Mouse (Mus musculus) left cerebral cortex, postnatal 25 days (tissue): Measurements from ENCODE around the gene Efcc1. TPM values are rescaled to one million over a fixed set of nuclear protein-coding genes. Genes with fewer than 3 reads are reported as not detected.

Experiments
- DNase-seq, 2 experiments: peaks; one replicate each; pipeline ENCODE4 v3.0.0; 2022; ENCODE audit warnings: low spot score in 2 of 2, mixed read lengths in 1 of 2
- intact Hi-C: fragments of 180-260 bp; cut with DNase I; formaldehyde crosslinking; loops from one replicate; pipeline ENCODE4 v1.15.1; 2025
- total RNA-seq, 2 experiments: library from RNA; stranded (reverse); gene quantifications; 2 replicates each; pipeline ENCODE4 v1.2.3; 2021

Efcc1 gene
- total RNA-seq: 1 to 10 TPM; 3.4 to 4.5 TPM

DNA sequence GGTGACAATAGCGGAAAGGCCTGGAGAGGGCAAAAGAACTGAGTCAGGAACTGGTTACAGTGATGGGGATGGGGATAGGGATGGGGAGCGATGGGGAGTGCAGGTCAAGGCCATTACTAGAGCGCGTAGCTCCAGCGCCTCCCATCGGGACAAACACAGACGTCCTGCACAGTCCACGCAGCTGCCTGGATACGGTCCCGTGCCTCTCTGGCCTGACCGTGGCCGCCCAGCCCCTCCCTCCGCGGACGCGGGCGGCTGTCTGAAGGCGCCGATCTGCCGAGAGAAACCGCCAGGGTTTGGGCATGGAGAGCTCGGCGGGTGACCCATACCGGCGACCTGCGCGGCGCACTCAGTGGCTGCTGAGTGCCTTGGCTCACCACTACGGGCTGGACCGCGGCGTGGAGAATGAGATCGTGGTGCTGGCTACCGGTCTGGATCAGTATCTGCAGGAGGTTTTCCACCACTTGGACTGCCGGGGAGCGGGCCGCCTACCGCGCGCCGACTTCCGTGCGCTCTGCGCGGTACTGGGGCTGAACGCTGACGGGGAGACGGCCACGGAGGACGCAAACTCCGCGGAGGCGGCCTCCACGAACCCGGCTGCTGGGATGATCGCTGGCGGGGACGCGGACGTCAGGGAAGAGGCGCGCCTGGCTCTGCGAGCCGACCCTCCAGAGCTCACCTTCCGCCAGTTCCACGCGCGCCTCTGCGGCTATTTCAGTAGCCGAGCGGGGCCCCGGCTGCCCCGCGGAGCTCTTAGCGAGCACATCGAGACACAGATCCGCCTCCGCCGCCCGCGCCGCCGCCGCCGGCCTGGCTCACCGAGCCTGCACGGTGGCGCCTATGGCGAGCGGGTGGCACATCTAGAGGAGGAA lies at the start of gene Efcc1:
Gene Efcc1 (plus strand): TSS at position 279 of the 872 bp plus-strand sequence.
- intact Hi-C loops: no loop called here
- DNase-seq: peak; percentile 66 to 68

DNA sequence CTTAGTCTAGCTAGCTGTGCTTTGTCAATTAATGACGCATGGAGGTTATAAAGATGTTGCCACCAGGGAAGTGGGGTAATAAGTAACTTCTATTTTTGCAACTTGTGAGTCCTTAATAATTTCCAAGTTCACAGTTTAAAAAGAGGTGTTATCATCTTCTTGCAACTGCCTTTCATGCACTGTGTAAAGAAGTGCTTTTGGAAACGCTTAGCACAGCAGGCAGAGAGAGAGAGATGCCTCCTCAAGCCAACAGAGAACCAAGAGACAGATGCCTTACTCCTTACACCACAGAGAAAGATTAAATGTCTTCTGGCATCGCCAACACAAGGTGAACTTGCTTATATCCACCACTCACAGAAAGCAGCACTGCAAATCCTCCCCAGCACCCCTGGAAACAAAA lies 34.7 kb upstream of the Efcc1 start:
- intact Hi-C loops: no loop called here
- peak in 1 of 2 experiments; percentile 12 for DNase-seq

DNA sequence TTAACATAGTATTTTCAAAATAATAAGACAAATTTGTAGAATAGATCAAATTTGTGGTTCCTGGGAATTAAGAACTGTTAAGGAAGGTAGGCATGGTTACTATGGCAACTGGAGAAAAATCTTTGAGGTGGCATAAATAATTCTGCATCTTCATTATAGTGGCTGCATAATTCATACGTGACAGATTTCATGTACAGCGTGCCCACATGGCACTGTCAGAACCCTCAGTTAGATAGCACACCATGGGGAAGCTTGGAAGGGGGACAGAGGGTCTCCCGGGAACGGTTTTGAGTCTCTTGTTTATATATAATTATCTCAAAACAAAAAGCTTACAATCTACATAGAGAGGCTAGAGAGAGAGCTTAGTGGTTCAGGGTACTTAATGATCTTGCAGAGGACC lies 34.1 kb upstream of the Efcc1 start:
- DNase-seq: no peak
- intact Hi-C loops: no loop called here

DNA sequence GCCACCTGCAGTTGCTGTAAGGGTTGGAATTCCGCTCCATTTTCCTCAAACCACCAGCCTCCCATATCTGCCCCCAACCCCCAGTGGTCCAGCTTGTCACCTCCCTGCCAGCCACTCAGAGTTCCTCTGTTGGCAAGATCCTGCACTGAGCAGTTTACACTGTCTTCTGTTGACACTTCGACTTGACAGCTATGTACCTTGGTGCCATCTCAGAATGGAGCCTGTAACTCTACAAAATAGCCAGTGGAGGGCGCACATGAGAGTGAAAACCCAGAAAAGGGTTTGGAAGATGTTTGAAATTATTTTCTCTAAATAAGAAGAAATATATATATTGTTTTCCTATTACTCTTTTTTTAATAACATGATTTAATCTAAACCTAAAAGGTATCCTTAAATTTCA lies 24.4 kb upstream of the Efcc1 start:
- DNase-seq: no peak
- intact Hi-C loops: no loop called here

DNA sequence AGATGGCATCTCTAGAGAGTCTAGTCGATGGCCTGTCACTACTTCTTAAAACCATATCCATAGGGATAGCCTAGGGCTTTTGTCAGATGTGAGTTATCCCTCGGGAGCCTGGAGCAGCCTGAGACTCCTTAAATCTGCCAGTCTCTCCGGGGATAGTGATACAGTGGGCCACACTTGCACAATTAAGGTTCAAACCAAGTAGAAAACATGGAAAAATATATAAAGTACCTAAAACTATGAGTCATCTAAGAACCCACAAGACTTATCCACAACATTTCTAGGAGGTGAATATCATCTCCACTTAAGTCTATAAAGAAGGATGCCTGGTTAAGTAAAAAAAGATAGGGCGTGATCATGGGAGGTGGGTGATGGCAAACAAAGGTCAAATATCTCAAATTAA lies 18.4 kb upstream of the Efcc1 start:
- intact Hi-C loops: no loop called here
- no peak for DNase-seq

DNA sequence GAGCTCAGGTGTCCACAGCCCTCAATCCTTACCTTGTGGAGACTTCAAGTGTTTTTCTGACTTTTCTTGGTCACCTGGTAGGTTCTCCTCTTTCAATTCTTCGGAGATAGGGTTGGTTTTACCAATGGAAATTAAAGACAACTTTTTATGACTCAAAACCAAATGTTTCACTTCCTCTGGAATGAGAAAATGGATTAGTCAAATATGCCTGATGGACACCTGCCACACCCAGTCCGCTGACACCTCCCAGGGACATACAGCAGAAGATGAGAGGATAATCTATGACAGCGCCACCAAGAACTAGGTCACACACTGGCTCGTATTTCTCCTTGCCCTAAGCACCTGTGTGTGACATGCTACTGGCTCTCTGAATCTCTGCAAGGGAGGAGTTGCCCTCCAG lies 16.6 kb upstream of the Efcc1 start:
- intact Hi-C loops: no loop called here
- DNase-seq: no peak

DNA sequence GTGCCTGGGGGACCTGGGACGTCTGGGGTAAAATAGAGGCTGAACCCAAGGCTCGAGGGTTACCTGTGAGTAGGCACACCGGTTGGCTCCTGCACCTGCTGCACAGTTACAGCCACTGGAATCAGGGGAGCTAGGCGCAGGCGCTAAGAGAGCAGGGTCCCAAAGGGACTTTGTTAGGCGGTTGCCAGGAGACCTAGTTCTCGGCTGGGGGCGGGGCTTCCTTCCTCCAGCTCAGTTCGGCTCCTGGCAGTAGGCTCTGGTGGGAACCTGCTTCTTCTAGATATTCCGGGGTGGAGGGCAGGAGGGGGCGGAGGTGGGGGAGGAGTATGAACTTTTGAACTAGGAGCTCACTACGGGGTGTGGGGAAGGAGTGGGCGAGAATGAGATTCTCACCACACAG lies 8.0 kb upstream of the Efcc1 start:
- peak; percentile 38 to 42 for DNase-seq
- intact Hi-C loops: no loop called here

DNA sequence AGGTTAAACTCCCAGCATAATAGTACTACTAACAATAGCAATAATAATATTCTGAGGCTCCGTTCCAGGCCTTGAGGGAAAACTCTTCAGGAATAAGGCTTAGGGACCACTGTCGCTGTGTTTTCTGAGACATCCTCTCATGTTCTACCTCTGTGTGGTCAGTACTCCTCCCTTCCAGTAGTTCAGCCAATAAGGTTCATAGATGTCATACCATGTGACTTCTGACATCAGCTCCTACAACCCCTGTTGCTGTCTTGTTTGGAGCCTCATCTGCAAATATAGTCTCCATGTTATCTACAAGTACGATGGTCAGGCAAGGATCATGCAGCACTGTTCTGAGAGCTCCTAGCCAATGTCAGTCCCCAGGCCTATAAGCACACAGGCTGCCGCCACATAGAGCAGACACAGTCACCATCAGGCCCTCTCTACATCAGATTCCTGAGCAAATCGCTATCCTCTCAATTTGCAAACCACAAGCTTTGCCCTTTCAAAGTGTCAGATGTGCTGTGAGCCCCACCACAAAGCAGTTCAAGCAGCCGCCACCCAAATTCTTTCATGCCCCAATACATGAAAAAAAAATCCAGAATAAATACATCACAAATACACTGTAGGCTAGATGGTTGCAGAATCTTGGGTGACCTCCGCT lies 5.3 kb upstream of the Efcc1 start:
- intact Hi-C loops: no loop called here

DNA sequence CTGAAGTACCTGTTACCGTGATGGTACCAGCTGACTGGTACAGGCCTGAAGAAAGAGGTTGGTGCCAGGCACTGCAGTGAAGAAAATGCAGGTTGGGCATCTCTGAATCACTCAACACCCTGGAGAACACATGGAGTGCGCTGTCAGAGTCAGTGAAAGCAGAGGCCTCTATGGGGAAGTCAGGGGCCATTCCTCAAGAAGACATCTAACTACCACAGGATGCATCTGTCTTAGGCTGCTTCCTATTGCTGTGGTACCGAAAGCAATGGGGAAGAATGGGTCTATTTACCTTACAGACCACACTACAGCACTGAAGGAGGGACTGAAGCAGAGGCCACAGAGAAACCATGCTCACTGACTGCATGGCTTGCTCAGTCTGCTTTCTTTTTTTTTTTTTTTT lies 2.6 kb upstream of the Efcc1 start:
- no peak for DNase-seq
- intact Hi-C loops: no loop called here

More for the DNA sequence above, 5.3 kb upstream of the Efcc1 start:
- no peak for DNase-seq

DNA sequence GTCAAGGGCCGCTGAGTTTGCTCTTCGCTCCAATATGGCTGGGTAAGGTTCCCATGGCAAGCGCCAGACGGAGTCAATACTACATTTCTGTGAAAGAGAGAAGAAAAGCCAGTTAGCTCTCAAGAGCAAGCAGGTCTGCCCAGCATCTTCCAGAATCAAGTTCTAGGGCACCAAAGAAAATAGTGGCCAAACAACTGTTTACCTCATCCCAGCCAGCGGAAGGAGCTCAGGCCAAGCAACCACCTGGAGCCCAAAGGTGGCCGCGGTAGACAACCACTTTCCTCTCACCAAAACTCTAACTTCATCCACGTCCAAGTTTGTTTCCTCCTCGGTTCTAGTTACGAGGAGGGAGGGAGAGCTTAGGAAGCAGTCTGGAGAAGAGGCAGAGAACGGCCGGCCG lies 528 bp upstream of the Efcc1 start:
- no peak for DNase-seq
- intact Hi-C loops: no loop called here

DNA sequence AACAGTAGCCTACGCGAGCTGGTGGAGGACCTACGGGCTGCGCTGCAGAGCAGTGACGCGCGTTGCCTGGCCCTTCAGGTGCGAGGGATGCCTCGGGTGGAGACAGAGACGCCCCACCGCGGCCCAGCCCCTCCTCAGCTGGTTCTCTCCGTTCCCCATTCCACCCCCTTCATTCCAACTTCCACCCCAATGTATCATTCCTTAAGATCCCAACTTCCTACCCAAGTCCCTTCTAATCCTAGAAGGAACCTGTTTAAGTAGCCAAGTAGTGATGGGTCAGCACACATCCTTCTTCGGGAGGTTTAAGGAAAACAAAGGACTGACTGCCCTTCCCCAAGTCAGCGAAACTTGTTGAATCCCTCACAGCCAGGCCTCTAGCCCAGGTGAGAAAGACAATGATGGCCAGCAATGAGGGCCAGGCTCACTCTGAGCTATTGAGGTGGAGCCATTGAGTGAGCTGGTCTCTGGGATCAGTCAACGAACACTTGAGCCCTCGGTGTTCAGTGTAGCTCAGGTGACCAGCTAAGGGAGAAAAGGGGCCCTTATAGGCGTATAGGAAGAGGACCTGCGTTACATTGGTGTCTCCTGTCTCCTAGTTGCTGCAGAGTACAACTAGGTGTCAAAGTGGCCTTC lies 910 bp downstream of the Efcc1 start:
- no peak for DNase-seq
- intact Hi-C loops: no loop called here

DNA sequence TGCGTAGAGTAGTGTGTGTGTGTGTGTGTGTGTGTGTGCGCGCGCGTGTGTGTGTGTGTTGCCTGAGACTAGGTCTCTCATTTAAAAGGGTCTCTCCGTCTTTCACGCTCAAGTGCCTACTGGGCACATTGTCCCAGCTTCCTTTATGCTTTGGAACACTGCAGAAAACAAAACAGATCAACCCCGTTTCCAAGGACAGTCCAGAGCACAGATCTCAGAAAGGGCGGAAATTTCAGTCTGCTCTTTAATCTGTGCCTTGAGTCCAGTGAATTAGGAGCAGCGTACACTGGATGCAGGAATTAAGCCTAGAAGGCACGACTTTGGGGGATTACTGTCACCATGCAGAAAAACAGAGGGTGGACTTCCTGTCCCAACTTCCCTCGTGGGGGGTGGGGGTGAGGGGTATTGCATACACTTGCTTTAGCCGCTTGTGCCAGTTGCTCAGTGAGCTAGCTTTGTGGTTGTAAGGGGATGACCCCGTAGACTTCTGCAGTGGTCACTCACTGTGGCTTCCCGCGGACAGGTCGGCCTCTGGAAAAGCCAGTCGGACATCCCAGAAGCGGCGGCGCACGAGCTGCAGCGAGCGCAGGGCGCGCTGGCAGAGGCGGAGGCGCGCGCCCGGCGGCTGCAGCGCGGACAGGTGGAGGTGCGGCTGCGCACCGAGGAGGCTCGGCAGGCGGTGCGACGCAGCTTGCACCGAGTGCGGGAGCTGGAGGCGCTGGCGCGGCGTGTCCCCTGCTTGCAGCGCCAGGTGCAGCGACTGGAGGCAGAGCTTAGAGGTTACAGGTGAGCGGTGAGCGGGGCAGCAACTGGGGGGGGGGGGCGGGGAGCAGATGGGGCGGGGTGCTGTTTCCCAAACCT lies 1.7 kb downstream of the Efcc1 start:
- peak; percentile 11 to 37 for DNase-seq
- intact Hi-C loops: no loop called here

DNA sequence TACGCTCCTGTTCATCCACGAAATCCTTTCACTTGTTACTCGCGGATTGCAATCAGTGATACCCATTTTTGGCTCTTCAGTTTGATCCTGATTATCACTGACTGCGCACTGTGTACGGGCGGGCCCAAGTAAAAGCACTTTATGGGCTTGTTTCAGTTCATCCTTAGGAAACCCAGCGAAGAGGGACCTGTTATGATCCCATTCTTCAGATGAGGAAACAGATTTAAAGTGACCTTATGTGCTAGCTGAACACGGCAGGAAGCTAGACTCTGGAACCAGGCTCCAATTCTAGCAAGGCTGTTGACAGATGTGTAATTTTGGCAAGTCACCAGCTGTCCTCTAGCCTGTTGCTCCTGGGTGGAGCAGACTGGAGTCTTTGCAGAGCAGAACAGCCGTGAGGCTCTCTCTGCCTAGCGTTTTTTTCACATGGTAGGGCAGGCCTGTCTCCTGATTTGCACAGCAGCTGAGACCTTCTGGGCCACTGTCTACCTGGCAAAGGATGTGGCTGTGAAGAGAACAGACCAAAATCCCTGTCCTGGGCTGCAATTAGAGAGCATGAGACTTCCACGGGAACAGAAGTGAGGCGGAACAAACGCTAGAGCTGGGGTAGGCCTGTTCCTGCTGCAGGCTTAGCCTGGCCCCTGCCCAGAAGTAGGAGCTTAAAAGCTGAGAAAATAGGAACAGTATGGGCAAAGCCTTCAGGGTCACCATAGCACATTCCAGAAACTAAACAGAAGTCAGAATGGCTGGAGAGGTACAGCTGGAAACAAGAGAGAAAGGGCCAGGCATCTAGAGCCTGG lies 2.7 kb downstream of the Efcc1 start:
- intact Hi-C loops: no loop called here
- DNase-seq: no peak

DNA sequence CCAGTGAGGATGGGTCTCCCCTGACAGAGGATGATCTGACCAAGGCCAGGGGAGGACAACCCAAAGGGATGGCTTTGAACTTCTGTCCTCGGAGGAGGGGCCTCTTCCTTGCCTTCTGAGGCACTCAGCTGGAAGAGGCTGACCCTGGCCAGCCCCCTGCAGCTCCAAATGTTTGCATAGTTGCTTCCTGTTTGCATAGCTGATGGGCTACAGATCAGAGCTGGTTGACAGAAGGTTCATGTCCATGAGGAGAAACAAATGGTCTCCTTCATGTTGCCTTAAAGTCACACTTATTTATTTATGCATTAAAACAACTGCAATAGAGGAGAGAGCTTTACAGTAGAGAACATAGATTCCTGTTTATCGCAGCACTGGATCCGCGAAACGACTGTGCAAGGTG lies 3.5 kb downstream of the Efcc1 start:
- intact Hi-C loops: no loop called here
- DNase-seq: no peak

DNA sequence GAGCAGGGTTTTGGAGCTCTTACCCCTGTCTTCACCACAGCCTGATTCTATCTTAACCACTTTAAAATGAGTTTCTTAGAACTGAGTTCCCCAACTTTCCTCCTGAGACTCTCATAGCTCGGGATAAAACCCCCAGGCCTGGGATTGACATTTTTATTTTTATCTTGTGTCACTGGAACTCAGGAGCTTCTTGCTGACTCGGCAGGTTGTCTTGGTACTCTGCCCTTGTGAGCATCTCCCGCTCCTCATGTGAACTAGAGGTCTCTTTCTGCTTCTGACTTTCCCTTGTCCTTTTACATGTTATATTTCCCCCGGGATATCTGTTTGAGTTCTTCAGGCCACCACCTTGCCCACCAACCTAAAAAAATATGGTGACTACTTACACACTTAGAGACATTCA lies 6.3 kb downstream of the Efcc1 start:
- intact Hi-C loops: no loop called here
- DNase-seq: no peak

DNA sequence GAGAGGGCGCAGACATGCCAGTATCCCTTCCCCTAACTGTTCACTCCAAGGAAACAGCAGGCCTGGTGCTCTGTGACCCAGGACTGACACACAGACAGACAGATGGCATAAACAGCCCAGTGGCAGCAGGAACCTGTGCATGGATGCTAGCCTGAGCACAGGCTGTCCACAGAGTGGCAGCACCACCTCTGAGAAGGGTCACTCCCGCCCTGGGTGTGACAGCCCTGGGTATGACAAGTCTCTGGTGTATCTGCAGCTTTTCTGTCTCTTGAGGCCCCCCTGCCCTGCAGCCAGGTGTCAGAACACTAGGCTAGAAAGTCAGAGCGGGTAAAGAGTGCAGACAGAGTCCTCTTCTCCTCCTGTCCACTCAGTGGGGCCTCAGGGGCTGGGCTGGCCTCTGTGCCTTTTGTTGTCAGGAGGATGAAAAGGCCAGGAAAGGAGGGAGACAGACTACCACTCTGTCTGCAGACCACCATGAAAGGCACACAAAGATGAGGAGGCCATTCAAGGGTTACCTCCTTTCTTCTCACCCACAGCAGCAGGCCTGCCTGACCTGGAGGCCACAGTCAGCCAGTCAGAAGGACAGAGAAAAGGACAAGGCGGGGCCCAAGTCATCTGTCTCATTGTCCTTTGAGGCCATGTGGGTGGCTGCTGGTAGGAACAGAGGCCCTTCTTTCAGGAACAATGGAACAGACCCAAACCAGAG lies 7.4 kb downstream of the Efcc1 start:
- no peak for DNase-seq
- intact Hi-C loops: no loop called here

DNA sequence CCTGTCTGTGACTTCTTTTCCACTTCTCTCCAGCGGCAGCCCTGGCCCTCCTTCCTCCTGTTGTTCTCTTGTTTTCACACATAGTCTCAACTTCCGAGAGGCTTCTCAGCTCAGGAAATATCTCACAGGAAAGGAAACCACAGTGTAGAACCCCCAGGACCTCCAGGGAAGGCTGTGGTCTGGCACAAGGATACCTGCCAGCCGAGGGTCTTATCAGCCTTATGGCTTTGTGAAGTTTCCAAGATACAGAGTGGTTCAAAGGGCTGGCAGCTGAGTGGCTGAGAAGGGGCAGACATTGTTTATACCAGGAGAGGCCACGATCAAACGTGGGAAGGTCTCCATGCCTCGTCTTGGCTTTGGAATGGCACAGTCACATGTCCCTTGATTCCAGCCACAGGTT lies 9.2 kb downstream of the Efcc1 start:
- no peak for DNase-seq
- intact Hi-C loops: no loop called here

DNA sequence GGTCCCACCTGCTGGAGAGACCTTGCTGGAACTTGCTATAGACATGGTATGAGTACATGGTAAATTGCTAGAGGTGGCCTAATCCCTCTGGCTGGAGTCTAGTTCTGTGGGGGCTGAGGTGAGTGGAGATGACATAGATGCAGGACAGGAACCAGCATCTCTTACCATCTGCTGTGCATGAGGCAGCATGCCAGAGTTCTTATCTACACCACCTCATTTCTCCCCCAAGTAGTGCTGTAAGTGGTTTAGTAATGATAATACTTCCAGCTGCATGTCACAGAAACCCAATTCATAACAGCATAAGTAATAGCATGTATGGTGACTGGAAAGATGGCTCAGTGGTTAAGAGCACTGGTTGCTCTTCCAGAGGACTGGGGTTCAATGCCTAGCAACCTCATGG lies 9.8 kb downstream of the Efcc1 start:
- intact Hi-C loops: no loop called here

DNA sequence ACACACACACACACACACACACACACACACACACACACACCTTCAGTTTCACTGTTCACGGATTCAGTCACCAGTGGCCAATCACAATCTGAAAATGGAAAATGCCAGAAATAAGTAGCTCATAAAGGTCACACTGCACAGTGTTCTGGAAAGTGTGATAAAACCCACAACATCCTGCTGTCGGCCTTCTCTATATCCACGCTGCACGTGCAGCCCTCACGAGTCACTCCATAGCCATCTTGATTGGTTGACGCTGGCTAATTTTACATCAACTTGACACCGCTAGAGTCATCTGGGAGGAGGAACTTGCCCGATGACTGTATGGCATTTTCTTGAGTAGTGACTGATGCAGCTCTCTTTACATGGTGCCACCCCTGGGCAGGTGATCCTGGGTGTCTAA lies 11.3 kb downstream of the Efcc1 start:
- no peak for DNase-seq
- intact Hi-C loops: no loop called here

More for the DNA sequence above, 9.8 kb downstream of the Efcc1 start:
- no peak for DNase-seq
